Mouse (Mus musculus) left cerebral cortex, postnatal 4 days (tissue): Measurements from ENCODE around the gene Foxe1. TPM values are rescaled to one million over a fixed set of nuclear protein-coding genes. Genes with fewer than 3 reads are reported as not detected.
A peak's percentile ranks its signal among the peaks of the same experiment; 100 is the strongest.

Experiments used
- DNase-seq: peaks from one replicate; pipeline ENCODE4 v3.0.0-alpha.2; 2022
- intact Hi-C: fragments of 180-260 bp; cut with DNase I; formaldehyde crosslinking; loops from one replicate; pipeline ENCODE4 v1.15.1; 2025
- total RNA-seq, 2 experiments: library from RNA; stranded (reverse); gene quantifications; 2 replicates each; pipeline ENCODE4 v1.2.3; 2021

Foxe1 gene
- total RNA-seq, 2 experiments from 2014 or later, result not detected

GRCm38 (mm10) chr4:46390390-46390970 lies 47.1 kb downstream of the Foxe1 start:
- DNase-seq, result peak; percentile 77
- intact Hi-C loops, result no loop called here

GRCm38 (mm10) chr4:46394388-46394787 lies 51.0 kb downstream of the Foxe1 start:
- intact Hi-C loops, result no loop called here
- DNase-seq, result no peak

GRCm38 (mm10) chr4:46395736-46396135 lies 52.3 kb downstream of the Foxe1 start:
- intact Hi-C loops, result no loop called here
- DNase-seq, result no peak

Other genes starting within 250 kb of the Foxe1 start
- 10 to 100 TPM; 58.6 to 66.2 TPM for gene Ncbp1, start 205.0 kb upstream of the Foxe1 start, total RNA-seq
- 10 to 100 TPM; 20.0 to 22.3 TPM for gene Tstd2, start 204.9 kb upstream of the Foxe1 start, total RNA-seq
- gene Xpa, start 147.3 kb upstream of the Foxe1 start, total RNA-seq, result 10 to 100 TPM; 19.3 to 23.6 TPM
- gene Trmo, start 45.8 kb downstream of the Foxe1 start, total RNA-seq, result 1 to 10 TPM; 3.4 to 6.3 TPM
- not detected for gene Hemgn, start 69.9 kb downstream of the Foxe1 start, total RNA-seq
- gene Anp32b, start 107.3 kb downstream of the Foxe1 start, total RNA-seq, result 10 to 100 TPM; 61.5 to 62.2 TPM
- gene Nans, start 145.6 kb downstream of the Foxe1 start, total RNA-seq, result 10 to 100 TPM; 54.8 to 63.2 TPM
- under 1 TPM; 0.48 to 0.88 TPM for gene Trim14, start 192.5 kb downstream of the Foxe1 start, total RNA-seq